Mouse (Mus musculus) CD8-positive naive resting alpha-beta T cell, adult 57 days (primary cell): ENCODE measurements around the gene Pkp2. TPM values are rescaled to one million over a fixed set of nuclear protein-coding genes. Genes with fewer than 3 reads are reported as not detected.

Source experiments
- total RNA-seq: library from RNA; stranded (reverse); gene quantifications from one replicate; pipeline ENCODE4 v1.2.4, GENCODE M21; 2023

Gene Pkp2
- 0.43 TPM for total RNA-seq

GRCm38 (mm10) chr16:16213079-16213760 lies at the start of gene Pkp2:
Pkp2 (plus strand) TSS chr16:16213318.

DNA sequence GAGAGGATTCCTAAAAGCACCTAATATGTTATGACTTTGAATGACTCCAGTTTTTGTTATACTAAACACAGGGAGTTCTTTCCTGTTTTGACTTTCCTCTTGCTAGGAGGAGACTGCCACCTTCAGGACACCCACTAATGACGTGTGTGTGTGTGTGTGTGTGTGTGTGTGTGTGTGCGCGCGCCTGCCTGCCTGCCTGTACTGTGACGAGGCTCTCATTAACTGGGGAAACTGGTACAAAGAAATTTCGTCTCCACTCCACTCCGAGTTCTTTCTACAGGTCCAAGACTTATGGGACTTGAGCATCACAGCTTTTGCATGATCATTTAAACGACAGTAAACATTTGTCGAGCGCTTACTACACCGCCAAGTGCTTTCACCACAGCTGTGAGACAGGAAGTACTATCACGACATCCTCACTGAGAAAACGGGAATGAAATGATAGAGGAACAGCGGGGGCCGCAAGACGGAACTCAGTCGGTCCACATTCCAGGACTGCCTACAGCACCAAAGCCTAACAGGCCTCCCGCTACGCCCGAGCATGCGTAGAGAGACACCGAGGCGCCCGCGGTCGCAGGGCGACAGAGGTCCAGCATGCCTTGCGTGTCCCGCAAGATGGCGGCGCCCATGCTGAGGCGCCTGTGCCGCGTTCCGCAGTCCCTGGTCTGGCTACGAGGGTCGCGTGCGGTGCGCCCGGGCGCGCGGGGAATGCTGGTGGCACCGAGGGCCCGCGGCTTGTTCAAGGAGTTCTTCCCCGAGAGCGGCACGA lies 89.4 kb downstream of the Pkp2 start, which contains the start of gene Yars2:
Gene Yars2, plus strand, starts transcription at position 597 of the 769 bp plus-strand sequence.

Other genes starting within 250 kb of the Pkp2 start
- 27.7 TPM for gene Yars2, start 89.6 kb downstream of the Pkp2 start, total RNA-seq
- gene Dnm1l, start 145.6 kb downstream of the Pkp2 start, total RNA-seq, result 57.2 TPM